Mouse (Mus musculus) cerebellum, adult 2 months (tissue): ENCODE measurements at regions not wholly inside any gene's neighbourhood (a gene's known extent, or its start where the extent isn't known, plus 50 kb on each side); places are given as distances from the start of the nearest gene placed in this dataset.

Source experiments
- CTCF ChIP-seq: fragments of 200-500 bp; IDR thresholded peaks from 2 replicates; pipeline ENCODE4 v1.5.1; 2011; ENCODE audit warnings: low read depth, mild to moderate bottlenecking, control low read depth, low read length, moderate library complexity, borderline replicate concordance; ENCODE audit not compliant: insufficient read depth
- POLR2A ChIP-seq: fragments of 200-500 bp; IDR thresholded peaks from 2 replicates; pipeline ENCODE4 v1.6.1; 2011; ENCODE audit warnings: low read length, control low read depth, borderline replicate concordance; ENCODE audit not compliant: insufficient read depth

- TF ChIP-seq CTCF (no peak), POLR2A (no peak)
These were observed 188.0 kb upstream of the Ubl3 start for GRCm38 (mm10) chr5:148740366-148741266.
